Mouse (Mus musculus): Measurements from ENCODE around the gene Arhgef40. TPM values are rescaled to one million over a fixed set of nuclear protein-coding genes. Genes with fewer than 3 reads are reported as not detected.

Arhgef40 gene
- total RNA-seq (2018; cell fraction: chromatin; rRNA removed) = 1 to 10 TPM in 25 of 26 experiments, under 1 TPM in 1; 0.27 to 9.9 (median 2.9) TPM
- total RNA-seq (2018; cell fraction: cytosol; rRNA removed) = 1 to 10 TPM in 5 of 26 experiments, under 1 TPM in 21; 0.18 to 1.7 (median 0.62) TPM
- total RNA-seq (2018; cell fraction: nucleus; rRNA removed) = 10 to 100 TPM in 1 of 26 experiments, 1 to 10 TPM in 25; 1.5 to 10.8 (median 2.8) TPM
- 0.60 to 1.3 TPM (median 1.3 TPM) in 3 replicates for polyA plus RNA-seq (2018)

- Histone ChIP-seq H3K79me2 (ENCODE audit: inconsistent target) (no peaks in the 10 kb centered on the region), H3K27ac (no peak within 1 kb of the TSS), H3K4me3 (ENCODE audit: inconsistent target) (peak within 1 kb of the TSS; percentile 5; the same call in 1 of the 2 replicates), H3K36me3 (ENCODE audit: inconsistent target) (no peaks in the 10 kb centered on the region)
- 1% methylated on average over 72 of the region's 74 CpGs for WGBS (ENCODE audit: missing documents)
These were observed at the start of gene Arhgef40 for GRCm38 (mm10) chr14:51984247-51985231. Arhgef40 (plus strand) TSS chr14:51984719.

- WGBS (ENCODE audit: missing documents) = 98% methylated on average over 9 of the region's 9 CpGs
- H3K36me3 ChIP-seq (ENCODE audit: inconsistent target) = no peaks in the 10 kb centered on the region
- no peaks in the 10 kb centered on the region for H3K79me2 ChIP-seq (ENCODE audit: inconsistent target)
- no peak overlapping the region for H3K4me3 ChIP-seq (ENCODE audit: inconsistent target)
- no peak overlapping the region for H3K27ac ChIP-seq
These were observed 45.5 kb upstream of the Arhgef40 start for GRCm38 (mm10) chr14:51939005-51939404.

DNA sequence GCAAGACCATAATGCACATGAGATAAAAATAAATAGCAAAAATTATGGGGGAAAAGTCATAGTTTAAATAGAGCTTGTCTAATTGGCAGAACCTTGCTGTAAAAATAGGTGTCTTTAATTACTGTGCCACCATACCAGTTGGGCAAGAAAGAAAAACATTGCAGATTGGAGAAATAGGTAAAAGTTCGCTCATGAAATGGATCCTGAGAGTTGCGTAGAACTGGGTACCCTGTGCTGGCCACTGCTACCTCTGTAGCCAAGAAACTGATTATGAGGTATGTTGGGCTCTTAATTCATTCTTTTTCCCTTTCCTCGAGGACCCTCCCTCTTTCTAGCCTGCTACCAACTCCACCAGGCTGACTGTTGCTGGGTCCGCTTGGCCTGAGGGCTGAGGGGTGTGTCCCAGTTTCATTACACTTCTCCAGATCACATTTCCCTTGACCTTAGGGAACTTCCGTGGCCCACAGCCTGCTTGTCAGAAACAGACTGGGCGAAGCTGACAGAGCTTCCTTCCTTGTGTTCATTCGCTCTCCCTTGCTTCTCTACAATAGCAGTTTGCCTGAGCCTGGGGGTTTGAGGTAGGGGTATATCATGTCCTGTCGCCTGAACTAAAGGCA is 43.5 kb upstream of the Arhgef40 start:
- 35% methylated on average over 8 of the region's 8 CpGs for WGBS (ENCODE audit: missing documents)

GRCm38 (mm10) chr14:51941577-51941976 is 42.9 kb upstream of the Arhgef40 start:
- Histone ChIP-seq H3K4me3 (ENCODE audit: inconsistent target) (no peak overlapping the region), H3K27ac (no peak overlapping the region; the same call in 1 of the 2 replicates), H3K79me2 (ENCODE audit: inconsistent target) (no peaks in the 10 kb centered on the region), H3K36me3 (ENCODE audit: inconsistent target) (no peaks in the 10 kb centered on the region)
- 69% methylated on average over 8 of the region's 9 CpGs for WGBS (ENCODE audit: missing documents)

More for the DNA sequence above, 43.5 kb upstream of the Arhgef40 start:
- Histone ChIP-seq H3K27ac (no peak overlapping the region; the same call in 1 of the 2 replicates), H3K36me3 (ENCODE audit: inconsistent target) (no peaks in the 10 kb centered on the region), H3K79me2 (ENCODE audit: inconsistent target) (no peaks in the 10 kb centered on the region), H3K4me3 (ENCODE audit: inconsistent target) (no peak overlapping the region)

DNA sequence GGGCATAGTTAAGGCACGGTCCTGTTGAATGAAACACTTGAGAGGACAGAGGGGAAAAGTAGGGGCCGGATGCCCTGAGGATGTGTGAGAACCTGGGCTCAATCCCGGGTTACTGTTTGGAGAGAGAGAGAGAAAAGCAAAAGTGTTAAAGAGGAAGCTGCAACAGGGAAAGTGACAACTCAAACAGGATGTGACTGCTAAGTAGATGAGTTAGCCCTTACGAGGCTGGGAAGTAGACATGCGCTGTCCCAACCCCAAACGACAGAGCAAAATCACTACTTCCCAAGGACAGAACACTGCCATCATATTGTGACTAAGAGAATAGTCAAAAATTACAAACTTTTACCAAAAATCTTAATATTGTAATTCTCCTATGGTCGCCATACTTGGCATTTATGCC is 42.3 kb upstream of the Arhgef40 start:
- 40% methylated on average over 7 of the region's 7 CpGs for WGBS (ENCODE audit: missing documents)
- H3K27ac ChIP-seq = no peak overlapping the region

DNA sequence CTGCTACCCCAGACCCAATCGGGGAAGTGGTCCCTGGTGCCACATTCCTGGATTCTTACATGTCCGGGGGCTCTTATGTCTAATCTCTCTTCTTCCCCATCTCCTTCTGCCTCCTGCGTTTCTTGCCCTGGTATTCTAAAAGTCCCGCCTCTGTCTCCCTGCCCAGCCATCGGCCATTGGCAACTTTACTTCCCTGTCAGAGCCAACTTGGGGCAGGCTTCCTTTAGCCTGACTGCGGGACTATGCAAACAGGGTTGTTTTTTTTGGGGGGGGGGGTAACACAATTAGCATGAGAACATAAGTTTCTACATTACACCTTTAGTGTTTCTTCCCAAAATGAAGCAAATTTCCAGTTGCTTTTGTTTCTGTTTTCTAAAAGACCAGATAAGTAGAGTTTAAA is 41.2 kb upstream of the Arhgef40 start:
- Histone ChIP-seq H3K27ac (no peak overlapping the region), H3K4me3 (ENCODE audit: inconsistent target) (no peak overlapping the region), H3K36me3 (ENCODE audit: inconsistent target) (no peaks in the 10 kb centered on the region), H3K79me2 (ENCODE audit: inconsistent target) (no peaks in the 10 kb centered on the region)
- WGBS (ENCODE audit: missing documents) = 70% methylated on average over 5 of the region's 6 CpGs

More for the DNA sequence above, 42.3 kb upstream of the Arhgef40 start:
- Histone ChIP-seq H3K79me2 (ENCODE audit: inconsistent target) (no peaks in the 10 kb centered on the region), H3K4me3 (ENCODE audit: inconsistent target) (no peak overlapping the region), H3K36me3 (ENCODE audit: inconsistent target) (no peaks in the 10 kb centered on the region)

GRCm38 (mm10) chr14:51960316-51960715 is 24.2 kb upstream of the Arhgef40 start:
- H3K36me3 ChIP-seq (ENCODE audit: inconsistent target) = no peaks in the 10 kb centered on the region

DNA sequence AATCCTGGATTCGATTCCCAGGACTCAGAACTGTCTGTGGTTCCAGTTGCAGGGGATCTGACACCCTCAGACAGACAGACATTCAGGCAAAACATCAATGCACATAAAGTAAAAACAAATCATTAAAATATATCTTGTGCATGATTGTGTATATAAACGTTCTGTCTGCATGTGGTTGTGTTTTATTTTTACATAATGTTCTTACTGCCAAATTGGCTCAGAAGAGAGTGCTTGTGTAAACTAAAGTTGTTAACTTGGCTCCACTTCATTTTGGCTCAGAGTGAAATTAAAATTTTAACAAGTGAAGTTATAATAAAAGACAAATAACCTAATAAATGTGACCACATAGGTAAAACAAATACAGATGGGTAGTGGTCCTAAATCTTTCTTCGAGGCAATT is 17.1 kb upstream of the Arhgef40 start:
- H3K4me3 ChIP-seq (ENCODE audit: inconsistent target) = no peak overlapping the region
- no peaks in the 10 kb centered on the region for H3K36me3 ChIP-seq (ENCODE audit: inconsistent target)
- WGBS (ENCODE audit: missing documents) = 97% methylated on average over 3 of the region's 3 CpGs
- H3K79me2 ChIP-seq (ENCODE audit: inconsistent target) = no peaks in the 10 kb centered on the region
- no peak overlapping the region for H3K27ac ChIP-seq

More at GRCm38 (mm10) chr14:51960316-51960715, 24.2 kb upstream of the Arhgef40 start:
- Histone ChIP-seq H3K4me3 (ENCODE audit: inconsistent target) (no peak overlapping the region), H3K79me2 (ENCODE audit: inconsistent target) (no peaks in the 10 kb centered on the region), H3K27ac (no peak overlapping the region)
- 79% methylated on average over 2 of the region's 2 CpGs for WGBS (ENCODE audit: missing documents)

- no peak overlapping the region for H3K27ac ChIP-seq
- H3K79me2 ChIP-seq (ENCODE audit: inconsistent target) = no peaks in the 10 kb centered on the region
- no peak overlapping the region for H3K4me3 ChIP-seq (ENCODE audit: inconsistent target)
- no peaks in the 10 kb centered on the region for H3K36me3 ChIP-seq (ENCODE audit: inconsistent target)
- WGBS (ENCODE audit: missing documents) = 58% methylated on average over 3 of the region's 3 CpGs
These were observed 5.3 kb upstream of the Arhgef40 start for GRCm38 (mm10) chr14:51979252-51979651.

GRCm38 (mm10) chr14:51983251-51983650 is 1.3 kb upstream of the Arhgef40 start:
- Histone ChIP-seq H3K79me2 (ENCODE audit: inconsistent target) (no peaks in the 10 kb centered on the region), H3K4me3 (ENCODE audit: inconsistent target) (no peak overlapping the region), H3K36me3 (ENCODE audit: inconsistent target) (no peaks in the 10 kb centered on the region), H3K27ac (no peak overlapping the region)
- 81% methylated on average over 4 of the region's 4 CpGs for WGBS (ENCODE audit: missing documents)

GRCm38 (mm10) chr14:51983855-51984246 is 668 bp upstream of the Arhgef40 start:
- no peaks in the 10 kb centered on the region for H3K79me2 ChIP-seq (ENCODE audit: inconsistent target)
- H3K27ac ChIP-seq = no peak overlapping the region
- WGBS (ENCODE audit: missing documents) = 18% methylated on average over 10 of the region's 10 CpGs
- no peak overlapping the region for H3K4me3 ChIP-seq (ENCODE audit: inconsistent target)
- no peaks in the 10 kb centered on the region for H3K36me3 ChIP-seq (ENCODE audit: inconsistent target)

DNA sequence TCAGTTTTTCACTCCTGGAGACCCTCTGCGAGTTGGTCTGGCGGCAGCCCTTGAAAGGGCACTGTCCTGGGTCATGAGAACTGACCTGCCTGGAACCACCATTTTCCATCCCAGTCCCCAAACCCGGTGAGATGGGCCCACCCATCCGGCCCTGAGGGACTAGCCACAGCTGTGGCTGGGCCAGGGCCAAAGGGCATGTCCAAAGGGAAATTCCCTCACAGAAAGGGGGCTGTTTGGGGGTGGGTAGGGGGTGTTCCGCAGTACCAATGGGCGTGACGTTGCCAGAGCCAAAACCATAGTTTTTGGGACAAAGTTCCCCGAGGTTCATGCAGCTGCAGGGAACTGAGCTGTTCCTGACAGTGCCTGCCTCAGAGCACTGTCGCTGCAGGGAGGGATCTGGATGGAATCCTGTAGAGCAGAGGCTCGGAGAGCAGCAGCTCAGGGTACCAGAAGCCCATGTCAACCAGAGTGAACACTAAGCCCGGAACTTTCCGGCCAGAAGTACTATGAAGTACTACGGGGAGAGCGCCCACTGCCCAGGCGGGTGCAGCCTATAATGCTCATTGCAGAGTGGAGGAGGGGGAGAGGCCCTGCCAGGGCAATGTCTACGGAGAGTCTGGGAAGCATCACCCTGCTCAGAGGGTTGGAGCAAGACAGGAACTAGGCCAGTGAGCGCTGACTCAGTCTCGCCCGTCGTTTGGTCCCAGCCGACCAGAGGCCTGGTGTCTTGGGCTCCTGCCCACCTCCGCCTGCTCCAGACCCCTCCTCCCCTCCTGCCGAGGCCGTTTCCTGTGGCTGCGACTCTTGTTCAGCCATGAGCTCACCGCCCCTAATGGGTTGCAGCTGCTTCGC is 1.0 kb downstream of the Arhgef40 start:
- Histone ChIP-seq H3K27ac (no peak overlapping the region), H3K4me3 (ENCODE audit: inconsistent target) (peak overlapping the region; percentile 5; the same call in 1 of the 2 replicates), H3K79me2 (ENCODE audit: inconsistent target) (no peaks in the 10 kb centered on the region), H3K36me3 (ENCODE audit: inconsistent target) (no peaks in the 10 kb centered on the region)
- 23% methylated on average over 27 of the region's 27 CpGs for WGBS (ENCODE audit: missing documents)

DNA sequence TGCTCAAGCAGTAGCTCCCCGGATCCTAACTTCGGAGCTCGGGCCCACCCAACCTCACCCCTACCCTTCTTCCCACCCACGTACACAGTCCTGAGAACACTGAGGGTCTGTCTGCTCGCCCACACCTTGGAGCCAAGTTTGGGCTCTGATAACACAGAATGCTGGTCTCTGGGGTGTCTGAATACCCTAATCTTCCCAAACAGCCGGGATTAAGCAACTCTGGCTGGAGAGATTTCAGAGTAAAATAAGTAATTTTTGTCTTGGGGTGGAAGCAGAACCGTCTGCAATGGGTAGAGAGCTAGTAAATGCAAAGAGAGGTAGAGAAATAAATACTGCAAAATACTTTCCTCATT is 1.6 kb downstream of the Arhgef40 start:
- no peaks in the 10 kb centered on the region for H3K79me2 ChIP-seq (ENCODE audit: inconsistent target)
- H3K36me3 ChIP-seq (ENCODE audit: inconsistent target) = no peaks in the 10 kb centered on the region
- no peak overlapping the region for H3K4me3 ChIP-seq (ENCODE audit: inconsistent target)
- no peak overlapping the region for H3K27ac ChIP-seq
- 38% methylated on average over 7 of the region's 7 CpGs for WGBS (ENCODE audit: missing documents)

DNA sequence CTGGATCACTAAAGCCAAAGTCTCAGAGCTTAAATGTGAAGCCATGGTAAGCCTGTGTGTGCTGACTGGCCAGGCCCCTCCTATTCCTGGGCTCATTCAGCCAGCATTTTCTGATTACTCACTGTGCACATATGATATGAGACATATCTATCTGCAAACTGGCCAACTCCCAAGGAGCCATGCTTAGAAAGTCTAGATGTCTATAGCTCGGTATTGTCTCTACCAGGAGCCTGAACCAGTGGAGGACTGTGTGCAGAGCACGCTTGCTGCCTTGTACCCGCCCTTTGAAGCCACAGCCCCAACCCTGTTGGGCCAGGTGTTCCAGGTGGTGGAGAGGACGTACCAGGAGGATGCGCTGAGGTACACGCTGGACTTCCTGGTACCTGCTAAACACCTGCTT is 2.7 kb downstream of the Arhgef40 start:
- H3K4me3 ChIP-seq (ENCODE audit: inconsistent target) = no peak overlapping the region
- WGBS (ENCODE audit: missing documents) = 96% methylated on average over 6 of the region's 6 CpGs
- no peaks in the 10 kb centered on the region for H3K36me3 ChIP-seq (ENCODE audit: inconsistent target)
- no peaks in the 10 kb centered on the region for H3K79me2 ChIP-seq (ENCODE audit: inconsistent target)
- no peak overlapping the region for H3K27ac ChIP-seq

All from macrophage (primary cell).